Mouse (Mus musculus) thymus, postnatal 14 days (tissue): ENCODE data around the gene Vsx2.
A peak's percentile ranks its signal among the peaks of the same experiment; 100 is the strongest.

ENCODE experiments used
- DNase-seq: peaks from one replicate; pipeline ENCODE4 v3.0.0; 2021

Gene Vsx2

DNA sequence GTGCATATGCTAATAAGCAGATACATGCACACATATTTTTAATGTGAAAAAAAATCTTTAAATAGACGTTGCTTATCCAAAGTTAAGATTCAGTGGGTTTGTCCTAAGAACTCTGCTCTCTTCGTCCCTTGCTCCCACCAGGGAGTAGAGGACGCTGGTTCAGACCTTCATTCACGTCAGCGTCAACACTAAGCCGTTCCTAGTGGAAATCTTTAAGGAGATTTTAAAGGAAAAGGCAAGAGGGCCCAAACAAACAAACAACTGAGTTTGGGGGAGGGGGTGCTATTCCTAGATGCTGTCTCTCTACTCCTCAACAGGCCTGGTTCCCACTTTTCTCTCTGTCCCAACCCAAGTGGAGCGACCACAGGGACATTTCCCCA, 2.8 kb downstream of the Vsx2 start:
- no peak for DNase-seq

DNA sequence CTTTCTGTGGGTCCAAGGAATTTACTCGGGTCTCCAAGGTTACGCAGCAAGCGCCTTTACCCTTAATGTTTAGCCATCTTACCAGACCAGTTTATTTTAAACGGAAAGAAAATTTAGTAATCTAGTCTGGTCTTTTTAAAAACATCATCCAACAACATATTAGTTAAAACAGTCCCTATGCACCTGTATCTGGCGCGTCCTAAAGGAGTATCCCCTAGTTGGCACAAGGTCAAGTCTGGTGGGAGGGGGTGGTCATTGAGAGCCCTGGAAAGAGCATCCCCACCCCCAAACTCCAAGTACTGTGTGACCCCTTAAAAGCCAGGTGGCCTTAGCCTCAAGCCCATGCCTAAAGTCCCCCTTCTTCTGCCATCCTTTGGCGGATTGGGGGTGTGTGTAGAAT, 3.5 kb downstream of the Vsx2 start:
- DNase-seq = no peak

DNA sequence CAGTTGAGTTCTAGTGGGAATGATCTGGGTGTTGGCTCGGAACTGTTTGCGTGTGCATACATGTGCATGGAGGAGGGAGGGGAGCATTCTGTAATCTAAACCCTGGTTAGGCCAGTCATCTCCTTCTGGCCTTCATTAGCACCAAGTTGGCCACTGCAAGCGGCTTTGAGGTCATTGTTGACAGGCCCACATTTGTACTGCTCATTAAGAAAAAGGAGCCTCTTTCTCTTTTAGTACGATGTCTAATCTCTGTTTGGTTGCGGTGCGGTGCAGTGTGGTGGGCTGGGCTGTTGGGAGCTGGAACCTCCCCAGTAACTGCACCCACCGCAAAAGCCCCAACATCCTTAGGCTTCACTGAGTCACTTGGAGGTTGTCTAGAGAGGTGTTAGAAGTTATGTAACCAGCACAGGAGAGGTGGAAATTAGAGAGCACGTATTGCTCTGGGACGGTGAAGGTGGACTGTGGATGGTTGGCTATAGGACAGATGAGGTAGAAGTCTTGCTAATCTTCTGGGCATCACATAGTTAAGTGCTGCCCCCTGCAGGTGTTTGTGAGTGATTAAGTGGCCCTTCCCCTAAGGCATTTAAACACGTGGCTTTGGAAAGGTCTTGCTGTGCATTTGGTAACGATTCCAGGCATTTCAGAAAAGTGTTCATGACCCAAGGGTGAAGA, 8.3 kb downstream of the Vsx2 start:
- DNase-seq = peak; percentile 24

DNA sequence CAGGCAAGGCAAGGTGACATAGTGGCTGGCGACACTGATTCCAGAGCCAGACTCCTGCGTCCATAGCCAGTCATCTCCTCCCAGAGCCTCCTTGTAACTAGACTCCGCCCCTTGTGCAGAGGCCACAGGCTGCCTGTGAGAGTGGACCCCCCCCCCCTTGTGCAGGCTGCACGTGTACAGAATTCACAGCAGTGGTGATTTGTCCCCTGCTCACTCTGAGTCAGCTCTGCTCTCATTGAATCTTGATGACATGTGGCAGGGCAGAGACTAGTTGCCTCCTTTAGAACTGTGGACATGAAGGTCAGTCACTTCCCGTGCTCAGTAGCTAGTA, 8.8 kb downstream of the Vsx2 start:
- DNase-seq = no peak

DNA sequence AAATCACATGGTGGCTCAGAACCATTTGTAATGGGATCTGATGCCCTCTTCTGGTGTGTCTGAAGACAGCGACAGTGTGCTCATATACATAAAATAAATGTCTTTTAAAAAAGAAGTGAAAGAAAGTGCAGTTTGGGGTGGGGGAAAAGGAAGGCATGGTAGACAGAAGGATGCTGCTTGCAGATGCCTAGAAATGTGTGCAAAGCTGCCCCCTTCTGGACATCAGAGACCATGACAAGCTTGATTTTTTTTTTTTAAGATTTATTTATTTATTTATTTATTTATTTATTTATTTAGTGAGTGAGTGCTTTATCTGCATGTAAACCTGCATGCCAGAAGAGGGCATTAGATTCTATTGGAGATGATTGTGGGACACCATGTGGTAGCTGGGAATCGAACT, 11.7 kb downstream of the Vsx2 start:
- DNase-seq = no peak

DNA sequence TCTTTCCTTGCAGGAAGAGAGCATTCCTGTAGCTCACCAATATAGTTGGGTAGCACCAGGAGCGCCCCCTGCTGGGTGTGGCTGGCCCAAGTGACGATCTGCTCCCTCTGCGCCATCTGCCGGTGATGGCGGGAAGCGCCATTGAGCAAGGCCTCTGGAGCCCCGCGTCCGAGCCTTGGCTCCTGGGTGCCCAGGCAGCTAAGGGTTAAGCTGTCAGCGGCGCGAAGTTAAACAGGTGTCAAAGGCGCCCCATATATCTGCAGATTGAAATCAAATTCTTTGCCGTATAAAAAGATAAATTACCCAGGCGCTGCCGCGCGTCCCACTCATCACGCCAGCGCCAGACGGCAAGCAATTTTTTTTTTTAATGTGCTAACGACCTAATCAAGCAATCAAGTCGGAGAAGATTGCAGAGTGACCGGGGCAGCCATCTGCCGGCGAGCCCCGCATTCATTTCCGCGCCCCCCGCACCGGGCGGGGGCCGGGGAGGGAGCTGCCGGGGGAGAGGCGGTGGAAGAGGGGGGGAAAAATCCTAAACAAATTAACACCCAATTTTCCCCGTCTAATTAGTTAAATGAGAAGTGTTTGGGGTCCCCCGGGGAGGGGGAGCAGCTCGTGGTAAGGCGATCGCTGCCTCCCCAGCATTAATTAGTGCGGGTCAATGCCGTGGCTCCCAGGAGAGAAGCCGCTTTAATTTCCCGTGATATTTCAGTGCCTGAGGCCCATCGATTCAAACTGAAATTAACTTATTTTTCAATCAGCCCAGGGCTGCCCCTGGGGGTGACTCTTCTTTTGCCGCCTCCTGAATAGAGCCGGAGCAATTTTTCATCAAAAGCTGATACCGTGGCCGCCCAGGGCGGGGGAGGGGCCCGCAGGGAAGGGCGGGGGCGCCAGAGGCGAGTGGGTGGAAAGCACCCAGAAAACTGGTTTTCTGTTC, 20.5 kb downstream of the Vsx2 start:
- peak; percentile 93 for DNase-seq

DNA sequence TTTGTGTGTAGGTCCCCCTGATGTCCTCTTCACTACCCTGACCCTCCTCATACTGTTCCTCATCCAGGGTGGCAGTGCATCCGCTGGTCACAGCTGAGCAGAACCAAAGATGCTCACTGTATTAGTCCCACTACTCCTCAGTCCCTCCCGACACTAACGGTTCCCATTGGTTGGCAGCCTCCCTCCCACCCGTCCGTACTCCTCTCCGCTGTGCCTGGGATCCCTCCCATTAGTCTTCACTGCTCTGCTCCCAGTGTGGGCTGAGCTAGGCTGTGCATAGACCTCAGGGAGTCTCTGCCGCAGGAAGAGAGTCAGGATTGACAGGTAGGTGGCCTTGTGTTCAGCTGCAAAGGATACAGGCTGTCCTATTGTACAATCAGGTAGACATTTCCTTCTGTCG, 28.8 kb downstream of the Vsx2 start:
- DNase-seq = no peak

DNA sequence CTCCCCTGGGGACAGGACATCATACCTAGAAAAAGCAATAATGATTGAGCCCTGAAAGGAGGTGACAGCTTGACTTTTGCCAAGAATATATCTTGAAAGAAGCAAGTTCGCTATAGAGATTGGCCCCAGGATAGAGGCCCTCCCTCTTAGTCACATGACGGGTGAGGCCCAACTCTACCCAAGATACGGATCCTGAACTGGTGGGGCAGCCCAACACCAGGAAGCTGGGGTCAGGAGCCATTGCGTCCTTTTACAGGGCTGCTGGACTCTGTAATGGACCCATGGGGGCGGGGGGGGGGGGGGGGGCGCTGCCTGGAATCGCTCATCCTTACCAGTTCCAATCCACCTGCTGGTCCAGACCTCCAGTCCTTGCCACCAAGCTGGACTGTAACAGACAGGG, 34.4 kb downstream of the Vsx2 start:
- DNase-seq = no peak

DNA sequence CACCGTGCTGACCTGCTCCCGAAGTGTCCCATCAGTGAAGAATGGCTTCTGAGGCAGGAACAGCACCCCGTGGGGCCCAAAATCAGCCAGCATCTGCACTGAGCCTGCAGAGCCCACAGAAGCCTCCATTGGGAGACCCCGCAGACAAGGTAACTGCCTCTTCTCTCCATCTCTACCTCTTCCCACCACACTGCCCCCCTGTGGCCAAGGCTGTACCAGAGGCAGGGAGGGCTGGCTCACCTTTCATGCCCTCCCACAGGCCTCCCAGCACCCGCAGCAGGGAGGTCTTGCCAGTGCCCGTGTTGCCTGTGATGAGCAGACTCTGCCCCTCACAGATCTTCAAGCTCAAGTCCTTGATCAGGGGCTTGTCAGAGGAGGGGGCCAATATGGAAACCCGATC, 36.3 kb downstream of the Vsx2 start:
- DNase-seq = peak; percentile 52

DNA sequence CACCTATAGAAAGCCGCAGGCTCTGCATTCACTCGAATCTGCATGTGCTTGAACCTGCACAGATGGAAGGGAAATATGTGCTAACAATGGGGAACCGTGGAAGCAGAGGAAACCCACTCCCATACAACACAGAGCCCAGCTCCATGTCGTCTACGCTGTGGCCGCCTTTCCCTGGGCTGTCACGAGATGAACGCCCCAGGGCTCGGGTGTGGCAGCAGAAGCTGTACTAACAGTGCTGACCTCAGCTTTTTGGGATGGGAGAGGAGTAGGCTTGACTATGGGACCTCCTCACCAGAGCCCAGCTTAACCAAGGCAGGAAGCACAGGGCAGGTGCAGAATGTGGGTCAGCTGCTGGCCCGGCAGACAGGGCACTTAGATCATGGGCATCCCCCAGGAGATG, 42.2 kb downstream of the Vsx2 start:
- no peak for DNase-seq

DNA sequence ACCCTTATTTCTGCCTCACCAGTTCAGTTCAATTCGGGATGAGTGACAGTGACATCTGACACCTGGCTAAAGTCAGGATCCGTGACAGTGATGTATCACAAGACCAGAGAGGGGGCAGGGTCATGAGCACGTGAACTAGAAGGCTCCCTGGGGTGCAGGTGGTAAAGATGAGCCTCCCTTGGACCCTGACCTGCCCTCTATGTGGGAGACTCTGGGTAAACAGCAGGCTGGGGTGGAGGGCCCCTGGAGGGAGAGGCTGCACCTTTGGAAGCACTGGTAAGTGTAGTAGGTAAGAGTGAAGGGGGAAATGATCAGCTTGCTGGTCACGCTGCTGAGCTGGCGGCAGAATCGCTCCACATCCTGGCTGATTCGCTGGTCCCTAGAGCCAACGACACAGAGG, 43.0 kb downstream of the Vsx2 start:
- no peak for DNase-seq

DNA sequence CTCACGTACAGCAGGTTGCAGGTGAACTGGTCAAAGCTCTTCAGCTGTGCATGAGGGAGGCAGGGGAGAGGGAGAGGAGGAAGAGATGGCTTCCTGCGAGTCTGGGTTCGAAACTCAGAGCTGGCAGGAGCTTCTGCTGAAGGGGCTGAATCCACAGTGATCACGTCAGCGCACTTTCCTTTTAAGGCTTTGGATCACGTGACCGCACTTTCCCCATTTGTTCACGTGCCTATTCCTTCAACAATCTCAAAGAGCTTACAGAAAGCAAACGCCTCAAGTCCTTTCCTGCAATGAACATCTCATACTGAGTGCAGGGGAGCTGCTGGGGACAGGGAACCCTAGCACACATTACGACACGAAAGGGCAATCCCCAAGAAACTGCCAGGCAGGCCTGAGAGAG, 44.4 kb downstream of the Vsx2 start:
- no peak for DNase-seq

DNA sequence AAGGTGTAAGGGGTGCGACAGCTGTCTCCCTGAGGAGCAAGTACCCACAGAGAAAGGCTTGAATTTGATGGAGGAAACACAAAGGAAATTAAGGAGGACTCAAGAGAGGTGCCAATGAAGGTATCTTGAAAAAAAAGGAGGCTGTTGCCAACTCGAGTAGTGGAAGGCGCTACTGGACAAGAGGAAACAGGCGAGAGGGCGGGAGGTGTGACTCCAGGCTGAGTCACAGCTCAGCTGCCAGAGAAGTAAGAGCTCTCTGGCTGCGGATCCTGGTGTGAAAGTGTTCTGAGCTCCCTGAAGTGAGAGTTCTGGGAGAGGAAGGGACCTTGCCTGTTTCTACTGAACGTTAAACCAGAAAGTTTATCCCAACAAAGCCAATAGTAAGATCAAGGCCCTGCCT, 45.0 kb downstream of the Vsx2 start:
- DNase-seq = no peak

DNA sequence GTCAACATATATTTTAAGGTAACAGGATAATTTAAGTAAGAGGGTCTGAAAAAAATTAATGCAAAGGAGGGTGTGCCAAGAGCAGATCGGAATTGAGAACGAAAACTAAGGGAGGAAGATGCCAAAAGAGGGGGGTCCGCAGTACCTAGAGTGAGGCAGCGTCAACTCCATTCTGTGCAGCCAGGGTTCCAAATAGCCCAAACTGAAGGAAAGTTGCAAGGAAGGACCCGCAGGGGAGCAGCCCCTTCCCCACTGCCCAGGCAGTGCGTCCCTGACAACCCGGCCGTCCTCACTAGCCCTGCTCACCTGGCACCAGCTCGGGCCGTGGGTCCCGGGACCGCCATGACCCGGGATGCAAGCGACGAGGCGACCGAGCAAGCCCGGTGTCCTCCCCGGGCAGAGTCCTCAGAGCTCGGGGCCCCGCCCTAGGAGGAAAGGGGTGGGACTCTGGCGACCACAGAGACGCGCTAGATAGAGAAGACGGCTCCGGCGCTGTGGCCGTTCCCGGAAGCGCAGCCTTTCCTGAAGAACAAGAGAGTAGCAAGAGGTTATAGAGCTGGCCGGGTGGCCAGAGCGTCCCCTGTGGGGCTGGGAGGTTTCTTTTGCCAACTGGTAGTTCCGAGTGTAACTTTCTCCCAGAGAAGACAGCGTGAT, 47.5 kb downstream of the Vsx2 start, which contains the start of gene Abcd4:
TSS of gene Abcd4 (minus strand) at position 437 of the 654 bp plus-strand sequence.
- peak; percentile 97 for DNase-seq

DNA sequence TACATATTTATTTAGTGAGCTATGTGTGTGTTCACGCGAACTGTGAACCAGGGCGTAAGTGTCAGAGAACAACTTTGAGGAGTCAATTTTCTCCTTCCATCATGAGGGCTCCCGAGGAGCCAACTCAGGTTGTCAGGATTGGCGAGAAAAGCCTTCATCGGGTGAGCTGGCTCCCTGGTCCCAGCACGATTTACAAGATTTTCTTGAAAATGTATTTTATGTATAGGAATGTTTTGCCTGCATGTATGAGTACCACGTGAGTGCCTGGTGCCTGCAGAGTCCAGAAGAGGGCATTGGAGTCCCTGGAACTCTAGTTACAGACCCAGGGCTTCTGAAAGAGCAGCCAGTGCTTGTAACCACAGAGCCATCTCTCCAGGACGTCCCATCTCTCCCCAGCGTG, 48.1 kb downstream of the Vsx2 start:
- peak; percentile 29 for DNase-seq

DNA sequence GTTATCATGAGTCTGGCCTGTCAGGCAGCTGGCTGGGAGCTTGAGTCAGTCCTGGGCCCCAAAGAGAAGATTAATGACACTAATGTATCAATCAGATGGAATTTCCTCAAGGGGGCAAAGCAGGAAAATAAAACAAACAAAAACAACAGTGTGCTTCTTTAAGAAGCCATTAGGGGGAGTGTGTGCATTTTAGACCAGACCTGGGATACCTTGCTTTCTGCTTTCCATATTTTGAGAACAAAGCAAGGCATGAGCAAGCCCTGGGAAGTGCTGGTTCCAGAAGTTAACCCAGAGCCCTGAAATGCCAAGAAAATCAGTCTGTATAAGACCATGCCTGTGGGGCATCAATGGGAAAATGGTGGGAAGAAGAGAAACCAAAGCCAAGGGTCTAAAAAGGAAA, 51.4 kb downstream of the Vsx2 start:
- no peak for DNase-seq

DNA sequence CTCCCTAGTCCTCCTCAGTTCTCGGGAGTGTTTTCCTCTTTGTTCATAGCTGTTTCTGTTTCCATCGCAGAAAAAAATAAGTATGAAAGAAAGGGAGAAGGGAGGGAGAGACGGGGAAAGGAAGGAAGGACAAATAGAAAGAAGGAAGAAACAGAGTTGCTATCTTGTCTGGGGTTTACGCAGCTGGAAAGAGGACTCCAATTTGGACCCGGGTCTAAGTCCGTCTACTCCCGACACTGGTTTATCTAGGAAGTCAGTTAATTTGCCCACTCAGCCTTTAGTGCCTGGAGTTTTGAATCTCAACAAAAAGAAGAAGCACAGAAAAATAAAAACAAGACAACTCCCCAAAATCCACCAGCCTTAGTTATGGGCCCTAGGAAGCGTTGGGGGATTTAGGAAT, 55.0 kb downstream of the Vsx2 start:
- no peak for DNase-seq

DNA sequence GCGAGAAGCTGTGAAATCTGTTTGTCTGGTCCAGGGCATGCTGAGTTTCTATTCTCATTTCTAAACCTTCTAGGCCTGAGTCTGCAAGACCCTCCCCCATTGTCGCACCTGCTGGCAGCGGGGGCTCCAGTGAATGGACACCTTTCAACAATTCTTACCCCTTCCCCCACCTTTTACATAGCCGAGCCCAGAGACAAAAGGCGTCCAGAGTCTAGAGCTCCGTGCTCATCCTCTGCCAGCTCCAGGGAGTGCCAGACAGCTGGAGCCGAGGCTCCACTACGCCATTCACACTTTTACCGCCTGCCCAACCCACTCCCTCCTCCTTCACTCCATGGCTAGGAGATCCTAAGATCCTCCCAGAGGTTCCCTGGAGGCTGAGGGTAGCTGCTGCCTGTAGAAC, 55.6 kb downstream of the Vsx2 start:
- DNase-seq = no peak

DNA sequence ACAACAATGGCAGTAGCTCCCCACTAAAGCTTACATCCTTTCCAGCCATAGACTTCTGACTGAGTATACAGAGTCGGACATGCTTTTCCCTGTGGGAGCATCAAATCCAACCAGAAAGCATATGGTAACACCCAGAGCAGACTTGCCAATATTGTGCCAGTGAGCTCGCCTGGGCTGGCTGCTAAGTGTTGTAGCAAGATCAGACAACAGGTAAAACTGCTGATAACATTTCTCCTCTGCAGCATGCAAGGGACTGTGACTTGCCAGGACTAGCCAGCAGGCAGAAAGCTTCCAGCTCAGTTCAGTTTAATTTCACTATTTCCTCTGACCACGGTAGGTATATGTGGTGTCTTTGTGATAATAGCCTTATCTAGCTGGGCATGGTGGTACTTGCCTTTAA, 62.3 kb downstream of the Vsx2 start:
- no peak for DNase-seq

DNA sequence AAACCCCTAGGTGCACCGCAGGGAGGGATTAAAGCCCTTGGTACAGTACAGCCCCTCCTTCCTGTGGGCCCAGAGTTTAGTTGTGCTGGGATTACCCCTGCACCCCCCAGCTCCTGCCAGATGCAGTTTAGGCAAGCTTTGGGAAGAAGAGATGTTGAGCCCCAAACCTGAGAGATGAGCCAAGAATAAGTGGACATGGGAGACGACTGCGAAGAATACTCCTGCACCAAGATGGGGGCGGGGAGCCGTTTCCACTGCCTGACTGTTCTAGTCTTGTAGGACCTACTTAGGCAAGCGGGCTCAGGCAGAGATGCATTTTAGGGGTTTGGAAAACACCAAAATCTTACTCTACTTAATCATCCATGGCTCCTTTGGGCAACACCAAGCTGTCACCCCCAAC, 70.7 kb downstream of the Vsx2 start:
- DNase-seq = no peak

DNA sequence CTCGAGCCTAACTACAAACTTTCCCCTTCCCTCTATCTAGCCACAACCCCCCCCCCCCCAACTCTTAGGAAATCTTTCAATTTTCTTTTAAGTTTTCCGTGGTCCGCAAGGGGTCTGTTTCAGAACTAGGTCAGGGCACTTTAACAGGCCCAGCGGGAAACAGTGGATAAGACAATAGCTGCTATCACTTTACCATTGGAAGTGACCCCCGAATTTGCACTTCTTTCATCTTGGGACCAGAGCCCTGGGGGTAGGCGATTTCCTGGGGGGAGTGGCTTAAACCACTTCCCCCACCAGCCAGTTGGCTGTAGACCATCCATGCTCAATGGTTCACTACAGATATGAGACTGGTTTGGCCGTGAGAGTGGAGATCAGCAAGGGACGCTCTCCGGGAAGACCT, 71.1 kb downstream of the Vsx2 start, which contains the start of gene Vrtn:
TSS of gene Vrtn (plus strand) at position 366 of the 400 bp plus-strand sequence.
- DNase-seq = no peak
